Mouse (Mus musculus): Measurements from ENCODE around the gene Tmem212.
A peak's percentile ranks its signal among the peaks of the same experiment; 100 is the strongest.
"Not testable (repeated sequence)": the region's sequence is repeated elsewhere in the genome, so short reads cannot be mapped to it uniquely, and the experiment has no call there.

The Tmem212 gene

DNA sequence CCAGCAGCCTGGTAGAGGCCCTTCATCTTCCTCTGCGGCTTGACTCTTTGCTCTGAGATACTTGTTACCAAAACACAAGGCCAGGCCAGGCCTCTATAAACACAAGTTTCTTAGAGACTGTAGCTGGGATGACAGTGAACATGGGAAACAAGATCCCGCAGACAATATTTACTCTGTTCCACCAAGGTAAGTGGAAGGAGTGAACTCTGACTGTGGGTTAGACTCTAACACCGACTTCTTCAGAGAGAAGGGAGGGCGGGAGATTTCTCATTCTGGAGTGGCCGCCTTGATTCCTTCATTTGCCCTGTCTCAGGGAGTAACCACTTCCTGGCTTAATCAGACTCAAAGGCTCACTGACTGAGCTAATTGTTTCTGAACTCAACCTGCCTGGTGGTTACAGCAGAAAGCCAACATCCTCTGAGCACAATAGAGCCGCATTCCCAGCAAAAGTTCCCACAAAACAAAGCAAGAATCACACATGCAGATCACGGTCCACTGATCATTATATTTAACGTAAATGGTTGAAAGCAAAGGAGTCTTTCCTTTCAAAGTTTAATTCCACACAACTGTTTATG, at the start of gene Tmem212:
Gene Tmem212 (minus strand): TSS at position 51 of the 575 bp plus-strand sequence.
- peak; percentile 12 for DNase-seq (ENCODE audit: low read depth, low spot score)

DNA sequence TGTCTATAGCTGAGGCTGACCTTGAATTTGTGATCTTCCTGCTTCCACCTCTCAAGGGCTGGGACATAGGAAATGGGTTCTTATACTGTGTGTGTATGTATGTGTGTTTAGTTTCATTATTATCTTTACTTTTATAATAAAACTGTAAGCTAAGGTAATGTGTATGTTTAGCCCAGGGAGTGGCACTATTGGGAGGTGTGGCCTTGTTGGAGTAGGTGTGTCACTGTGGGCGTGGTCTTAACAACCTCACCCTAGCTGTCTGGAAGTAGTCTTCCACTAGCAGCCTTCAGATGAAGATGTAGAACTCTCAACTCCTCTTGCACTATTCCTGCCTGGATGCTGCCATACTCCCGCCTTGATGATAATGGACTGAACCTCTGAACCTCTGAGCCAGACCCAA, 49.2 kb upstream of the Tmem212 start:
- not testable (repeated sequence) for DNase-seq (ENCODE audit: low read depth, low spot score)

DNA sequence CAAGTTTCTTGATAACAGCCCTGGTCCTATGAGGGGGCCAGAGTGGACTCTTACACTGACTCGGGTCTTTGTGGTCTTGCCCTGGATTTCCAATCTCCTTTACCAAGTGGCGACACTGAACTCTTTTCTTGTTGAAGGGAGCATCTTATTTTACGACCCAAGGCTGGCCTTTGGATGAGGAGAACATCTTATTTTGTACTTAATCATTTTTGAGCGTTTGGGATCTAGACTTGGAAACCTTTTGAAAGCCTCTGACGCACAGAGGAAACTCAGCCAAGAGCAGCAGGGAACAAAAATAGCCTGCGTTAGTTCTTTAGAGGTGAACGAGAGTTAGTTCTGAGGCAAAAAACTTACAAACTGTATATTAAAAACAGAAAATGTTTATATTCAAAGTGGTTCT, 46.8 kb upstream of the Tmem212 start:
- DNase-seq (ENCODE audit: low read depth, low spot score): no peak

DNA sequence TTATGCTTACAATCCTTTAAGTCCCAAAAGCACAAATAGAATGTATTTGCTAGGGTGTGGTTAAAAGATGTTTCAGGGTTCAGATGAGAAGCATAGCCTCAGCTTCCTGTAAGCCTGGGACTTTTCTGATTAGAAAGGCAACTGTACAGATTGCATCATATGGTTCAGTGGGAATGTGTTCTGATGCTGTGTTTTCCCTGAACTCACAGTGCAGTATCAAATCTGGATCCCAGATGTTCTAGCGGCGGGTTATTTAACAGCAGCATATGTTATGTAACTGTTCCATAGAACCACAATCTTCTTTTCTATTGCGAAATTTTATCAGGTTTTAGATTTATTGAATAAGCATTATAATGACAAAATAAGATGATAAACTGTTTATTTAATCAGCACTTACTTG, 45.5 kb upstream of the Tmem212 start:
- no peak for DNase-seq (ENCODE audit: low read depth, low spot score)

DNA sequence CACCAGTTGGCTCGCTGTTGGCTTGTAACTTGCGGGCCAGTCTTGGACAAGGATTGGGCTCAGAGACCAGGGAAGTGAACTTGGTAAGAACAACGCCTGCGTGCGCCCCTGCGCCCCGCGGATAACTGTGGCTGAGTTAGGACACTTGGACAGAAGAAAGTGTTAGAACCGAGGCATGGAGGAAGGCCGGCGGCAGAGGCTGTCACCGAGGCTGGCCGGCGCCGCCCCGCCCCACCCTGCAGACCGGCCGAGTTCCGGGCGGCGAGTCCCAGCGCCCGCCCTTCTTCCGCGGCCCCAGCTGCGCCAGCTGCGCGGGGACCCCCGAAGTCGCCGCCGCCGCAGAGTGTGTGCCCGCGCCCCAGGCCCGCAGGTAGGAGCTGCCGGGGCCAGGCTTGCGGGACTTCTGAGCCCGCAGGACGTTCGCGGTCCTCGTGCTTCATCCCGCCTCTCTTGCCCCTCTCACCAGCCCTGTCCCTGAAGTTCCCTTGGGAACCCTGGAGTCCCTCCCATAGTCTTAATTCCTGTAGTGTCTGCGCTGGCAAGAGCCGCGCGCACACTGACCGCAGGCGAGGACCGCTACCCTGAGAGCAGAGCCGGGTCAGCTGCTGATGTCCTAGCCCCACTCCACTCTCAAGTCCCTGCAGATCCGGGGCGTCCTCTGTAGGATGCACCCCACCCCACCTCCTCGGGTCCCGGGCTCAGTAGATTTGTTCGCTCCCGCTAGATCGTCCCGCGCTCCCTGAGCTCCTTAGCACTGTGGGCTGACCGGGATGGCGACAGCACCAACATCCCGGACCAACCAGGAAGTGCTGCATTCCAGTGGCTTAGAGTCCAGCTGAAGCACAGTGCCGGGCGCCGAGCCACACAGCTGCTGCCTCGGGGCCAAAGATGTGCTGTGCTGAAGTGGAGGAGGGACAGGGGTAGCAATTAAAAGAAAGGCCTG, 42.5 kb upstream of the Tmem212 start, which contains the start of gene Pld1:
Gene Pld1 (plus strand): TSS at position 315 of the 943 bp plus-strand sequence.
- peak; percentile 63 for DNase-seq (ENCODE audit: low read depth, low spot score)

DNA sequence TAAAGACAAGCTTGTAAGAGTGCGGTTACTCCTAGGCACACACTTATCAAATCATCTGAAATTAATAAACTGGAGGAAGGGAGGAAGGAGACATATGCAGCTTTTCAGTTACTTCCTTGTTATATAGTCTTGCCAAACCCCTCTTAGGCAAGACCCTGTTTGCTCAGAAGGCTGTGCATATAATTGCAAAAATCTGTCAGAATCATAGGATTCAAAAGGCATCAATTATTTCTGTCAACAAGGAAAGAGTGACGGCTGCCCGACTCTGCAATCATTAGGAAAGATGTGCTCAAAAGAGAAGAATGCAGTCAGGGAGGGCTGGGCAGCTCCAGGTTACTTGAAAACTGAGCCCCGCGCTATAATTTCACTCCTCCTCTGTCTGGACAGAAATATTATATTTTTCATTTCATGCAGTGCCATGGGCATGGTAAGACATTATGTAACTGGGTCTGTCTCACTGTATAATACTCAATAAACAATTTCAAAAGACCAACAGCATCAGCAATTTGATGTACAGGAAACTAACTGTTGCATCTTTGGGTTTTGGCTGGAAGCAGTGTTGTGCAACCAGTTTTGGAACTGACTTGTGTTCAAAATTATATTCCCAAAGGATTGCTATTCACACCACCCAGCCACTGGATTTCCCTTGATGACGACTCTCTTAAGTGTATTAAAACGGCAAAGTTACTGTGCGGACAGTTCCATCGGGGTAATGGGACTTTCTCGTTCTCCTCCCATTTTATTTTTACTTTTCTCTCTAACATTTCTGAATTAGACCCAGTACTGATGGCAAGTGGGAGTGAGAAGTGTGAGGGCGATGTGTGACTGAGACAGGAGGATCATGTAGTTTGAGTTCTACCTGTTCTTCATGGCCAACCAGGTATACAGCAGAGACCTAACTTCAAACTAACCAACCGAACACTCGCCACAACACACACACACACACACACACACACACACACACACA, 41.3 kb upstream of the Tmem212 start:
- DNase-seq (ENCODE audit: low read depth, low spot score): no peak

DNA sequence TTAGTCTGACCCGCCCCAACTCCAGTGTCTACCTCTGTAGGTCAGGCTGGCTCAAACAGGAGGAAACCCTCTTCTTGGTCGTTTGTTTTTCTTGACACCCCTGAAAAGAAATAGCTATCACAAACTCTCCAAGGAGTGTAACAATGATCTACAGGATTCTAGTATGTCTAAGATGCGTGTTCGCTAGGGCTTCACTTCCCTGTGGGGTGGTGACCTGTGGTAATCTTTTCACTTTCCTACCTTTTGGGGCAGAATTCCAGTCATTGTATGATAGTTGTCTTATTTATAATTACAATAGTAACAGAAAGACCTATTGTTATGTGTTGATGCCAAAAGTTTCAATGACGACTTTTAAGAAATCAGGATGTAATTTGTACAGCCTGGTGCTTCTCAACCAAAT, 40.6 kb upstream of the Tmem212 start:
- peak; percentile 50 for DNase-seq (ENCODE audit: low read depth, low spot score)

DNA sequence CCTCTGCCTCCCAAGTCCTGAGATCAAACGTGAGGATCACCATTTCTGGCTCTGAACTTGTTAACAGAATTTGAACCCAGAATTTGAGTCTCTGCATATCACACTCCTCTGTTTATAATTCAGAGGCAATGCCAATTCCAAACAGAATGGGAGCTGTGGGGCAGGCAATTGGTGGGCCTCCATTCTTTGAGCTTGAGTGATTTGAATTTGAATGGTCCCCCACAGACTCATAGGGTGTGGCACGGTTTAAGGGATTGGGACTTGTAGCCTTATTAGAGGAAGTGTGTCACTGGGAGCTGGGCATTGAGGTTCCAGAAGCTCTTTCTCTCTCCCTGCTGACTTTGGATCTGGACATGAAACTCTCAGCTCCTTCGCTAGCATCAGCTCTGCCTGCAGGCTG, 39.5 kb upstream of the Tmem212 start:
- DNase-seq (ENCODE audit: low read depth, low spot score): peak; percentile 89

DNA sequence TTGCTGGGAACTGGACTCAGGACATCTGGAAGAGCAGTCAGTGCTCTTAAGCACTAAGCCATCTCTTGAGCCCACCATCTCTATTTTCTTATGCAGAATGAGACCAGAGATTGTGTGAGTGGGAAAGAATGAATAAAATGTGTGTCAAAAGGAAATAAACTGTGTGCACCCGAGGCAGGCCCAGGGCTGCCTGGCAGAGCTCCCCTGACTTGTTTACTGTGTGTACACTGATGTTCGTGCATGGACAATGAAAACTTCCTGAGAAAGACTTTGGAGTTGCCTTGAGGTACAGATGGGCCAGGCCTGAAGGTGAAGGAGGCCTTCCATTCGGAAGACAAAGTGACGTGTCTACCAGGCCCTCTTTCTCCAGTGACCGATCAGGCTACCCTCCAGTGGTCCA, 36.2 kb upstream of the Tmem212 start:
- no peak for DNase-seq (ENCODE audit: low read depth, low spot score)

DNA sequence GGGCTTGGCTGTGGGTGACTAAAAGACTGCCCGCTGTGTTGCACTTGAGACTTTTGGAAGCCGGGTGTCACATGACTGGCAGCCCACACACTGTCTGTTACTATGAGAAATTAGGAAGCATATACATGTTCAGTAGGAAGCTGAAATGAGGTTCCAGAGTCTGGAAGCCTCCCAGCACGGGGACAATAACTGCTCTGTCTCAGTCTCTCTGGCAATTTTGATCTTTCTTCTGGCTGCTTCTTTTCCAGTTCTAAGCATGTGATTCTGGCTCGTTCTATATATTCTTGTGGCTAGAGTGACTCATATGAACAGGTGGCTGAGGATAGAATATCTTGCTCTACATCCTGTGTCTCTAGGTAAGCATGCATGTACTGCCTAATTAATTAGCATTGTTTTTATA, 33.1 kb upstream of the Tmem212 start:
- DNase-seq (ENCODE audit: low read depth, low spot score): no peak

DNA sequence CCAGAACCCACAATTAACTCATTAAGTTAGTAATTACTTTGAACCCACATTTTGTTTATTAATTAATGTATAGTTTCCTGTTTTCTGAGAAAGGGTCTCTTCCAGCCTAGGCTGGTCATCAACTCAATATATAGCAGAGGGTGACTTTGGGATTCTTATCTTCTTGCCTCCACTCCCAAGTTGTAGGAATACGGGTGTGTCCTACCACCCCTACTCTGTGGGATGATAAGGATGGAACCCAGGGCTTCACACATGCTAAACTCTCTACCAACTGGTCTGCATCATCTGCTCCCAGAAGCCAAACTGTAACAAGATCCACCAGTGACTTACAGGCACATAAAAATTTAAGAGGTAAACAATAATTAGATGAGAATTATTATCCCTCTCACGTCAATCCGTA, 27.9 kb upstream of the Tmem212 start:
- DNase-seq (ENCODE audit: low read depth, low spot score): no peak

DNA sequence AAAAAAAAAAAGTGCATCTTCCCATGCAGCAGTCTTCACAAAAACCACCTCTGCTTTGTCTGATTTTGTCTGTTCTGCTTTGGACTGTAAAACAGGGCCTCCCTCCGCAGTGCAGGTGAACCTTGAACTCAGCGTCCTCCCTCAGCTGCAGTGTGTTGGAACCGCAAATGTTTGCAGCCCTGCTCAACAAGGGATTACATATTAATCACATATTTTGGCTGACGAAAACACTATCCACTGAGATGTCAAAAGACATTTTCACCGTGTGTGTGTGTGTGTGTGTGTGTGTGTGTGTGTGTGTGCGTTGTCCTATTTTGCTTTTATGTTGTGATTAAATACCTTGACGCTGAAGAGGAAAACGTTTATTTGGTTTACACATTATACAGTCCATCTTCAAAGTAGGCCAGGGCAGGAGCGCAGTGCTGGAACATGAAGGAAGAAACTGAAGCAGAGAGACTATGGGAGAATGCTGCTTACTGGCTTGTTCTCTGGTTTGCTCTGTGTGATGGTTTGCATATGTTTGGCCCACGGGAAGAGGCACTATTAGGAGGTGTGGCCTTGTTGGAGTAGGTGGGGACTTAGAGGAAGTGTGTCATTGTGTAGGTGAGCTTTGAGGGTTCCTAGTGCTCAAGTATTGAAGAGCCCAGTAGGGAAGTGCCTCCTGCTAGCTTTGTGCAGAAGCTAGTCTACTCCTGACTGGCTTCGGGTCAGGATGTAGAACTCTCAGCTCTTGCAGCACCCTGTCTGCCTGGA, 25.3 kb upstream of the Tmem212 start:
- DNase-seq (ENCODE audit: low read depth, low spot score): peak; percentile 52

DNA sequence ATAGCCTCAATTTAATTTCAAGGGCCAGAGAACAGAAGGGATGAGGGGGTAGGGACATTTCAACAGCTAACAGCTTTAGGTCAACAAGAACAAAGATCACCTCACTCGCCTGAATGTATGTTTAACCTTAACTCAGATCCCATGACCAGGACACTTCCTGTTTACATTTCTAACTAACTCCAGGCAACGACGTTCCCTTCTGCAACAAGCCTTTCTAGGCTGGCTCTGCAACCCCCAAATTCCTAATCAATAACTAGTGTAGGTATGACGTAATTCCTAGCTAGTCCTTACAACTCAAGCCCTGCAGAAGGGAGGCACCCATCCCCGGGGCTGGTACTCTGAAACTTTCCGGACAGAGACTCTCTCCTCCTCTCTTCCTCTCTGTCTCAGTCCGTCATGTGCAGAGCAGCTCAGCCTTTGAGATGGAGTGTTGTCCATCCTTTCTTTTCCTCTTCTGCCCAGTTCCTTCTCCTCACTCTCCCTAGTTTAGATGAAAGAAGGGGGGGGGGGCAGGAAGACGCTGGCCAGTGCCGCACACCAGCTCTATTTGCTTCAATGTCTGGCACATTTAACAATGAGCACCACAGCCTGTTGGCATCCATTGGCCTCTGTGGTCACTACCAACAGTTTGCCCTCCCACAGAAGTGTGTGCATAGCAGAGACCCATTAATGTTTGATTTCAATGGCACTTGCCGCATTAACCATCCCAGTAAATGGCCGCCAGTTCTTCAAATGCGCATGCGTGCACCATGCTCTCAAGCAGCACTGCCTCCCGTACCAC, 22.7 kb upstream of the Tmem212 start:
- no peak for DNase-seq (ENCODE audit: low read depth, low spot score)

DNA sequence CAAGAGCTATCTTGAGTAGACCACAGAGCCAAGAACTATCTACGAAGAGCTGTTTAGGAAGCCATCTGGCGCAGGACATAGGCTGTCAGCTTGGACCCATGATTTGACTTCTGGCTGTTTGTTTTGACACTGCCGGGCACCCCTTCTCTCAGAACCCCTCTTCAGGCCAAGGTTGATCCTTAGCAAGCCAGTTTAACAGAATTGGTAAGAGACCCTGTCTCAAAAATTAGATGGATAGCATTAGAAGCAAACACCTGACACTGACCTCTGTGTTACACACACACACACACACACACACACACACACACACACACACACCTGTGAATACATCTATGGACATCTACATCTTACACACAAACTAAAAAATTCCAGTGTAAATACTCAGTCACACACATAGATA, 12.8 kb upstream of the Tmem212 start:
- no peak for DNase-seq (ENCODE audit: low read depth, low spot score)

DNA sequence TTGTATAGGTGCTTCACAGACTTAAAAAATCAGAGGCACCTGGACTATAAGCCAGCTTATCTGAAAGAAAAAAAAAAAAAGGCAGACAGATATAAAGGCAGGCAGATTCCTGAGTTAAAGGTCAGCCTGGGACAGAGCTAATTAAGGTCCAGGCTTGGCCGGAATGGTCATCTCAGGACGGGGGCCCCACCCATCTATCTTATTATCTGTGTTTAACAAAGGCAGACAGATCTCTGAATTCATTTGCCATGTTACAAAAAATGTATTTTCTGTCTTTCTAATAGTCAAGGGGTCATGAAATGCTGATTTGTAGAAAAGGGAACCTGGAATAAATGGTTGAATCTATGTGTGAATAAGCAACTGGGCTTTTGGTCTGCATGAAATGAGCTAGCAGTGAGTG, 12.1 kb upstream of the Tmem212 start:
- no peak for DNase-seq (ENCODE audit: low read depth, low spot score)

DNA sequence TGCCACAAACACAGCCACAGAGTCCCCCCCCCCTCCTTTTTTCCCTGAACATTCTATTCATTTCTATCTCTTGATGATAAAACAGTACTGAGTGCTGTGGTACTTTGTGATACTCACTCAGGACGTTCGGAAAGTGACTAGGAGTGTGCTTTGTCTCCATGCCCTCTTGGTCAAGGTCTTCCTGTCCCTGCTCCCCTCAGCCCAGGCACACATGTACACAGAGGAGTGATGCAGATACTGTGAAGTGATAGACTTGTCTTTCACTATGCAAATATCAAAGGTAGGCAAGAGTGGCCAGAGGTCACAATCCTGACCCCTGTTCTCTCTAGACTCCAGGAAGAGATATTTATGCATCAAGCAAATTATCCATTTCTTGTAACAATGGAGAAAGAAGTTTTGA, 11.1 kb upstream of the Tmem212 start:
- no peak for DNase-seq (ENCODE audit: low read depth, low spot score)

DNA sequence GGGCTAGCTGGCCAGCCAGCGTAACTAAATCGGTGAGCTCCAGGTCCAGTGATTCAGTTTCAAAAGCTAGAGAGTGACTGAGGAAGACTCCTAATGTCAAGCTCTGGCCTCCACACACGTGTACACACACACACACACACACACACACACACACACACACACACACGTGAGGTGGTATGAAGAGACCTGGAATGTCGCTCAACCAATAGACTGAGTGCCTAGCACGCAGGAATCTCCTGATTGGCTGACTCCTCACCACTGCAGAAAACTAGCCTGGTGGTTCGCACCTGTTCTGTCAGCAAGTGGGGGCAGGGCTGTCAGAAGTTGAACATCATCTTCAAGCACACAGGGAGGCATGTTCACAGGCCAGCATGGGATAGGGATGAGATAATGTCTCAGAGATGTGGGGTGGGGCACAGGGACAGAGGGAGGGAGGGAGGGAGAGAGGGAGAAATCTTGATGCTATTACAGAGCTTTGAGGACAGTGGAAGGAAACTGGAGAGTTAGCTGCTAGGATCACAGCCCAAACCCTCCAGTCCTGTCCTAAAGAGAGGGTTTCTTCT, 10.6 kb upstream of the Tmem212 start:
- DNase-seq (ENCODE audit: low read depth, low spot score): no peak

DNA sequence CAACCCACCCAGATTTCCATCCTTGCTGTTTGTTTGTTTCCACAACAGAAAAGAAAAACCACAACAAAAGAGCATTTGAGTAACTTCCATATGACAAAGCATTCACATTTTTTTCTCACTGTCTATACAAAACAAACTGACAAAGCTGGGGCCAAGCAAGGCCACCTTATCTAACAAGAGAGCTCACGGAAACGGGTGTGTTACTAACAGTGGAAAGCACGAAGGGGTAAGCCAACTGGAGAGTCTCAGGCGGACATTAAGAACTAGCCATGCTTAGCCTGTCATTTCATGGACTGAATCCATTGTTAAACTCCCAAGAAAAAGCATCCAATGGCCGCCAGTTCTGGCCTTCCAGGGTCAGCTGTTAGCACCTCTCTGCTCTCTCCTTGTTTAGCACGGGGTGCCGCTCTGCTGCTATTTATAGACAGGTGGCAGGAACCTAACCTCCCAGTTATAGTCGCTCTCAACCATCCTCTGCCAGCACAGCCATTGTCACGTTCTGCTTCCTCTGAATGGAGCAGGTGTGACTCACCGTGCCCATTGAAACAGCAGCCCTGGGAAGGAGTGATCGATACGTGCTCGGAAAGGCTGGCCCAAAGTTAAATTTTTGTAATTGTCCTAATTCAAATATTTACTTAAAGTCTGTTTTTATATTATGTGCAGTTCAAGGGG, 8.6 kb upstream of the Tmem212 start:
- no peak for DNase-seq (ENCODE audit: low read depth, low spot score)

DNA sequence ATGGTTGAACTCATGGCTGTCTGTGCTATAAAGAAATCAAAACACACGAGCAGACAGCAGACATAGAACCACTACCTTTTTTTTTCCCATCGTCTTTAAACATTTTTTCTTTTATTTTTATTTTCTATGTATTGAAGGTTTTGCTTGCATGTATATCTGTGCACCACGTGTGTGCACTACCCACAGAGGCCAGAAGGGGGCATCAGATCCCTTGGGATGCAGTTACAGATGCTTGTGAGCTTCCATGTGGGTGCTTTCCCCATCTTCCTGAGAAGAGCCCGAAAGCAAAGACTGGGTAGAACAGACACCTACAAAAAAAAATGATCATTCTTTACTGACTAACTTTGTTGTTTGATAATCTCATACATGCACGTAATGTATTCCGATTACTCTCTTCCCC, 5.7 kb upstream of the Tmem212 start:
- DNase-seq (ENCODE audit: low read depth, low spot score): peak; percentile 77
